Mouse (Mus musculus): ENCODE data around the gene Pex19. TPM values are rescaled to one million over a fixed set of nuclear protein-coding genes. Genes with fewer than 3 reads are reported as not detected.
A peak's percentile ranks its signal among the peaks of the same experiment; 100 is the strongest.

The Pex19 gene
- polyA plus RNA-seq, 1 experiment from 2014 or later: 173 TPM

DNA sequence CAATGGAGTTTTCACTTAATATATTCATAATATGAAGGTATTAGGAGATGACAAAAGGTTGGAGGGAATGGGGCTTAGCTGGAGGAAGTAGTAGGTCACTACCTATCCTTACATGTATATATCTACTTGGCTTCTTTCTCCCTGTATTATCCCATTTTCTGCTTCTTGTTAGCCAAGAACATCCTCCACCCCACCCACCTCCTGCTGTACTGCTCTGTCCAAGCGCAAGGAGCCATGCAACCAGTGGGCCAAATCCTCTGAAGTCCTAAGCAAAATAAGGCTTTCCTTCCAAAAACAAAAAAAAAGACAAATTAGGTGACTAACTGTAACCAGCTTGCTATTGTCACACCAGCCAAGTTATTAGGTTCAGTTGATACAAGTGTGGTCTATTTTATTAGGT, 14.3 kb downstream of the Pex19 start:
- Histone ChIP-seq H3K27ac (ENCODE audit: low read depth, low read length) (no peak overlapping the region), H3K4me3 (ENCODE audit: low read depth, low read length) (no peak overlapping the region), H3K36me3 (ENCODE audit: control insufficient read depth, insufficient read depth, low read length) (no peaks in the 10 kb centered on the region; the same call in 1 of the 2 replicates), H3K4me1 (replicated peaks; ENCODE audit: control insufficient read depth, insufficient read depth, low read length) (no peaks in the 10 kb centered on the region), H3K27me3 (ENCODE audit: control insufficient read depth, insufficient read depth, low read length) (no peaks in the 10 kb centered on the region), H3K9ac (ENCODE audit: low read depth, low read length) (no peak overlapping the region), H3K9me3 (ENCODE audit: control insufficient read depth, low read length) (no peaks in the 10 kb centered on the region), H3K4me2 (replicated peaks; ENCODE audit: low read depth, low read length) (no peak overlapping the region)
- 79% methylated on average over 1 of the region's 1 CpGs for WGBS
- DNase-seq (ENCODE audit: low spot score) (no peak), ATAC-seq (ENCODE audit: low FRiP score) (no peak)

- H3K4me3 ChIP-seq (ENCODE audit: low read depth, low read length): no peak overlapping the region
- H3K4me2 ChIP-seq (replicated peaks; ENCODE audit: low read depth, low read length): no peak overlapping the region
- H3K27me3 ChIP-seq (ENCODE audit: control insufficient read depth, insufficient read depth, low read length): no peaks in the 10 kb centered on the region
- H3K4me1 ChIP-seq (replicated peaks; ENCODE audit: control insufficient read depth, insufficient read depth, low read length): no peaks in the 10 kb centered on the region
- DNase-seq (ENCODE audit: low spot score): no peak
- 77% methylated on average over 3 of the region's 3 CpGs for WGBS
- H3K9me3 ChIP-seq (ENCODE audit: control insufficient read depth, low read length): no peaks in the 10 kb centered on the region
- ATAC-seq (ENCODE audit: low FRiP score): no peak
- H3K27ac ChIP-seq (ENCODE audit: low read depth, low read length): no peak overlapping the region
- no peak overlapping the region for H3K9ac ChIP-seq (ENCODE audit: low read depth, low read length)
- no peaks in the 10 kb centered on the region for H3K36me3 ChIP-seq (ENCODE audit: control insufficient read depth, insufficient read depth, low read length)
Observed at GRCm38 (mm10) chr1:172141529-172141928, 15.0 kb downstream of the Pex19 start.

DNA sequence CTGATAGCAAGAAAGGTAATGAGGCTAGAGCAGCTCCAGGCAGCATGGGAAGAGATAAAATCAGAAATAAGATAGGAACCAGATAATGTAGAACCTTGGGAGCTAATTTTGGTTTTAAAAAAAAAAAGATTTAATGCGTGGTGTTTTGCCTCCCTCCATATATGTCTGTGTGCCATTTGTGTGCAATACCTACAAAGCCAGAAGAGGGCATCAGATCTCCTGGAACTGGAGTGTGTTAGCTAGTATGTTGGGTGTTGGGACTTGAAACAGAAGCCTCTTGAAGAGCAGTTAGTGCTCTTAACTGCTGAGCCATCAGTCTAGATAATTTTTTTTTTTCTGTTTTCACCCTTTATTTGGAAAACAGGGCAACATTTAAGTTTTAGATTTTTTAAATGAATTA, 17.0 kb downstream of the Pex19 start:
- H3K4me2 ChIP-seq (replicated peaks; ENCODE audit: low read depth, low read length): no peak overlapping the region
- H3K27ac ChIP-seq (ENCODE audit: low read depth, low read length): no peak overlapping the region
- H3K4me3 ChIP-seq (ENCODE audit: low read depth, low read length): no peak overlapping the region
- H3K9me3 ChIP-seq (ENCODE audit: control insufficient read depth, low read length): no peaks in the 10 kb centered on the region
- H3K4me1 ChIP-seq (replicated peaks; ENCODE audit: control insufficient read depth, insufficient read depth, low read length): no peaks in the 10 kb centered on the region
- H3K36me3 ChIP-seq (ENCODE audit: control insufficient read depth, insufficient read depth, low read length): no peaks in the 10 kb centered on the region
- WGBS: 30% methylated on average over 1 of the region's 1 CpGs
- DNase-seq (ENCODE audit: low spot score) (peak; percentile 69), ATAC-seq (ENCODE audit: low FRiP score) (no peak)
- no peaks in the 10 kb centered on the region for H3K27me3 ChIP-seq (ENCODE audit: control insufficient read depth, insufficient read depth, low read length)
- no peak overlapping the region for H3K9ac ChIP-seq (ENCODE audit: low read depth, low read length)

GRCm38 (mm10) chr1:172147835-172148278, 21.3 kb downstream of the Pex19 start, which contains the start of gene Dcaf8:
TSS of gene Dcaf8 (plus strand) at chr1:172148084.
- peak; percentile 99 for ATAC-seq (ENCODE audit: low FRiP score)
- Histone ChIP-seq H3K4me1 (replicated peaks; ENCODE audit: control insufficient read depth, insufficient read depth, low read length) (peaks cover 3% of the 10 kb centered on the region; the same call in 1 of the 2 replicates), H3K27me3 (ENCODE audit: control insufficient read depth, insufficient read depth, low read length) (no peaks in the 10 kb centered on the region), H3K4me2 (replicated peaks; ENCODE audit: low read depth, low read length) (peak within 1 kb of the TSS; percentile 64), H3K9ac (ENCODE audit: low read depth, low read length) (peak within 1 kb of the TSS; percentile 98), H3K4me3 (ENCODE audit: low read depth, low read length) (peak within 1 kb of the TSS; percentile 93), H3K9me3 (ENCODE audit: control insufficient read depth, low read length) (no peaks in the 10 kb centered on the region), H3K36me3 (ENCODE audit: control insufficient read depth, insufficient read depth, low read length) (no peaks in the 10 kb centered on the region), H3K27ac (ENCODE audit: low read depth, low read length) (peak within 1 kb of the TSS; percentile 95)
- under 1% methylated on average over 41 of the region's 42 CpGs for whole genome bisulfite sequencing
- peak; percentile 97 for DNase-seq (ENCODE audit: low spot score)

DNA sequence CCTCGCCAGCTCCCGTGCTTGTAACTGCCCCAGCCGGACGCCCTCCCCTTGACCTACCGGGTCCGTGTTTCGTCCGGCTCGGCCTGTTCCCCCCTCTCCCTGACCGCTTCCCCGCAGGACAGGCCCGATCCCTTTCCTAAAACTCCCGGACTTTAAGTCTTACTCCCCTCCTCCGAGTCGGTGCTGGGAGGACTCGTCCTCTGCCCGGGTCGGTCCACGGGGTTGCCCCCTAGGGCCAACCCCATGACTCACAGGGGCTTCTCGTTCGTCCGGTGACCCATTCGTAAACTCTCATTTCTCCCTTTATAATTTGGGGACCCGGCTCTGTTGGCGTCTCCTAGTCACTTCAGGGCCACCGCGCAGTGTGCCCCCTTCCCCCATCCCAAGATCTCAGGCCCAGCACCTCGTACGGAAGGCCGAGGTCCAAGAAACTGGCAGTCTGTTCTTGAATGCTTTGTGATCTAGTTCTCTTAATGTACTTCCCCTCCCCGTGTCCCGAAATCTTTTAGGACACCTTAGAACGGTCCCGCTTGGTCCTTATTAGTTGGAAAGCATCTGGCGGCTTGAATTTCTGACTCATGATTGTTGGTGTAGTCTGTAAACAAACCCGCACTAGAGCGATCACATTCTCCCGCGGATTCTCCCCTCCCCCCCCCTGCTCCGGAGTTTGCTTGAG, 21.9 kb downstream of the Pex19 start:
- Histone ChIP-seq H3K27me3 (ENCODE audit: control insufficient read depth, insufficient read depth, low read length) (no peaks in the 10 kb centered on the region), H3K36me3 (ENCODE audit: control insufficient read depth, insufficient read depth, low read length) (no peaks in the 10 kb centered on the region), H3K9me3 (ENCODE audit: control insufficient read depth, low read length) (no peaks in the 10 kb centered on the region), H3K4me1 (replicated peaks; ENCODE audit: control insufficient read depth, insufficient read depth, low read length) (peaks cover 3% of the 10 kb centered on the region; the same call in 1 of the 2 replicates), H3K4me2 (replicated peaks; ENCODE audit: low read depth, low read length) (peak overlapping the region; percentile 64), H3K4me3 (ENCODE audit: low read depth, low read length) (peak overlapping the region; percentile 93), H3K27ac (ENCODE audit: low read depth, low read length) (peak overlapping the region; percentile 95), H3K9ac (ENCODE audit: low read depth, low read length) (peak overlapping the region; percentile 98)
- ATAC-seq (ENCODE audit: low FRiP score) (peak; percentile 80), DNase-seq (ENCODE audit: low spot score) (peak; percentile 73)
- WGBS: under 1% methylated on average over 40 of the region's 40 CpGs

GRCm38 (mm10) chr1:172148955-172149815, 22.6 kb downstream of the Pex19 start:
- peak; percentile 12 for DNase-seq (ENCODE audit: low spot score)
- peak overlapping the region; percentile 64 for H3K4me2 ChIP-seq (replicated peaks; ENCODE audit: low read depth, low read length)
- peak overlapping the region; percentile 98 for H3K9ac ChIP-seq (ENCODE audit: low read depth, low read length)
- H3K27ac ChIP-seq (ENCODE audit: low read depth, low read length): peak overlapping the region; percentile 95; the same call in 1 of the 2 replicates
- no peak for ATAC-seq (ENCODE audit: low FRiP score)
- H3K4me3 ChIP-seq (ENCODE audit: low read depth, low read length): peak overlapping the region; percentile 93
- H3K9me3 ChIP-seq (ENCODE audit: control insufficient read depth, low read length): no peaks in the 10 kb centered on the region
- 25% methylated on average over 19 of the region's 19 CpGs for WGBS
- H3K27me3 ChIP-seq (ENCODE audit: control insufficient read depth, insufficient read depth, low read length): no peaks in the 10 kb centered on the region
- H3K4me1 ChIP-seq (replicated peaks; ENCODE audit: control insufficient read depth, insufficient read depth, low read length): peaks cover 3% of the 10 kb centered on the region; the same call in 1 of the 2 replicates
- no peaks in the 10 kb centered on the region for H3K36me3 ChIP-seq (ENCODE audit: control insufficient read depth, insufficient read depth, low read length)

DNA sequence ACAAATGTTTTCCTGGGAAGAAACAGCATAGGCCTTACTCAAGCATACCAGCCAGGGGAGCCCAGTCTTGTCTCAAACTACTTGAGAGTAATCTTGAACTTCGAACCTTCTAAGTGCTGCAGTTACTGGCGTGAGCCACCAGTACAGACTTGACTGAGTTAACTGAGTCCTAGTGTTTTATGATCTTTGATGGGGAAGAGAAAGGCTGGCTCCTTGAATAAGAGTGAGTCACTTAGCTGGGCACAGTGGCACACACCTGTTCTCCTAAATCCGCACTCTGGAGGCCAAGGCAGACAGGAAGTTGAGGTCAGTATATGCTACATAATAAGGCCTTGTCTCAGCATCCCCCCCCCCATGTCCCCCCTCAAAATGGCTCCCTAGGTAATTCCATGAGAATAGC, 28.0 kb downstream of the Pex19 start:
- Histone ChIP-seq H3K9ac (ENCODE audit: low read depth, low read length) (no peak overlapping the region), H3K27me3 (ENCODE audit: control insufficient read depth, insufficient read depth, low read length) (no peaks in the 10 kb centered on the region), H3K36me3 (ENCODE audit: control insufficient read depth, insufficient read depth, low read length) (no peaks in the 10 kb centered on the region), H3K4me2 (replicated peaks; ENCODE audit: low read depth, low read length) (no peak overlapping the region), H3K27ac (ENCODE audit: low read depth, low read length) (no peak overlapping the region), H3K4me1 (replicated peaks; ENCODE audit: control insufficient read depth, insufficient read depth, low read length) (no peaks in the 10 kb centered on the region), H3K9me3 (ENCODE audit: control insufficient read depth, low read length) (no peaks in the 10 kb centered on the region), H3K4me3 (ENCODE audit: low read depth, low read length) (no peak overlapping the region)
- no peak for DNase-seq (ENCODE audit: low spot score)
- ATAC-seq (ENCODE audit: low FRiP score): no peak
- WGBS: 94% methylated on average over 3 of the region's 3 CpGs

DNA sequence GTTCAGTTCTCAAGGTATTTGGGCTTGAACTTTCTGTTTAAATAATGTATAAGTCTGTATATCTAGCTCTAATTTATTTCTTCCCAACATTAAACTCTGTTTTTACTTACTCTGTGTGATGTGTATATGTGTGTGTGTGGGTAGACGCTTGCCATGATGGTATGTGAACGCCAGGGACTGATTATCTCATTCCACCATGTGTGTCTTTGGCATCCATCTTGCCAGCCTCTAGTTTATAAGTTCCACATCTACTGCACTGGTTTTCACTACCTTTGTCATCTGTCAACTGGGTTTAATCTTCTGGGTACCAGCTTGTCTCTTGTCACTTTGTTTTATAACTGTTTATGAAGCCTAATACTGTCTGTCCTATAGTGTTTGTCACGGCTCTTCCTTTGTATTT, 29.0 kb downstream of the Pex19 start:
- no peaks in the 10 kb centered on the region for H3K4me1 ChIP-seq (replicated peaks; ENCODE audit: control insufficient read depth, insufficient read depth, low read length)
- H3K9ac ChIP-seq (ENCODE audit: low read depth, low read length): no peak overlapping the region
- ATAC-seq (ENCODE audit: low FRiP score) (no peak), DNase-seq (ENCODE audit: low spot score) (no peak)
- H3K27ac ChIP-seq (ENCODE audit: low read depth, low read length): no peak overlapping the region
- no peaks in the 10 kb centered on the region for H3K9me3 ChIP-seq (ENCODE audit: control insufficient read depth, low read length)
- no peak overlapping the region for H3K4me3 ChIP-seq (ENCODE audit: low read depth, low read length)
- H3K36me3 ChIP-seq (ENCODE audit: control insufficient read depth, insufficient read depth, low read length): no peaks in the 10 kb centered on the region
- no peak overlapping the region for H3K4me2 ChIP-seq (replicated peaks; ENCODE audit: low read depth, low read length)
- H3K27me3 ChIP-seq (ENCODE audit: control insufficient read depth, insufficient read depth, low read length): no peaks in the 10 kb centered on the region
- WGBS: 98% methylated on average over 3 of the region's 3 CpGs

Data from hindbrain, embryonic 11.5 days (tissue).